Mouse (Mus musculus): ENCODE data around the gene Oit1.

Oit1 gene

GRCm38 (mm10) chr14:8335947-8336346 is 42.6 kb downstream of the Oit1 start:
- DNase-seq (ENCODE audit: low read depth, low spot score), result no peak

- peak; percentile 70 for DNase-seq (ENCODE audit: low read depth, low spot score)
These were observed 44.0 kb downstream of the Oit1 start for GRCm38 (mm10) chr14:8334511-8334910.

DNA sequence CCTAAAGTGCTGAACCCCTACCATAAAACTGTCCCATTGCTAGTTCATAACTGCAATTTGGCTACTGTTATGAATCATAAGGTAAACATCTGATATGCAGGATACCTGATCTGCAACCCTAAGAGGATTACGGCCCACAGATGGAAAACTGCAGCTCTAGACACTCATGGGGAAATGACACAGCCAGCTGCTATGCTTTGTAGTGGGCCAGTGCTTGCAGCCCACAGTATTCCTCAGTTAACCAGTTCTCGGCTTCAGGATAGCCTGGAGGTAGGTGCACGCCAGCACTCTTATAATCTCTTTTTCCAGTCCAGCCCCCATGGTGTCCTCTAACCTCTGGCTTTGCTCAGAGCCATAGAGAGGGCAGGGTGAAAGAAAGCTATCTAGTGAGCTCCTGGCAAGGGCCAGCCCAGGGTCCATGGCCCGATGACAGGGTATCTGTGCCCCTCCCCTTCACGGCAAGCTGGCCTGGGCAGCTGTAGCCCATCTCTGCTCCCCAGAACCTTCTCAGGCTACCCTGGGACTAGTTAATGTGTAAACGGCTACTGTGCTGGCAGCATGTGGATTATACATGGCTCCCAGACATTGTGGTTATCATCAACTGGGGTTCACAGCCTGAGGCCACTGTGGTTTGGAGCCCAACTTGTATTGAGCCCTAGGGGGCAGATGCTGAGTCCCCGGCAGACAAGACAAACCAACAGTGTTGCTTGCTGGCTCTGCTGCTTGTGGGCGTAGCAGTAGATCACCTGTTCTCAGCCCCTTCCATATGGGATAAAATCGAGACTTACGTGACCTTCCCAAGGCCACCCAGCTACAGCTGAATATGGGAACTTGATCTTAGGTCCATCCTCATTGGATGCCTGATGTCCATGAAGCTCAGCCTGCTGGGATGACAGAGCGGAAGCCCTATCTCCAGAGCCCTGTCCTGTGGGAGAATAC is 46.0 kb downstream of the Oit1 start:
- no peak for DNase-seq (ENCODE audit: low read depth, low spot score)

DNA sequence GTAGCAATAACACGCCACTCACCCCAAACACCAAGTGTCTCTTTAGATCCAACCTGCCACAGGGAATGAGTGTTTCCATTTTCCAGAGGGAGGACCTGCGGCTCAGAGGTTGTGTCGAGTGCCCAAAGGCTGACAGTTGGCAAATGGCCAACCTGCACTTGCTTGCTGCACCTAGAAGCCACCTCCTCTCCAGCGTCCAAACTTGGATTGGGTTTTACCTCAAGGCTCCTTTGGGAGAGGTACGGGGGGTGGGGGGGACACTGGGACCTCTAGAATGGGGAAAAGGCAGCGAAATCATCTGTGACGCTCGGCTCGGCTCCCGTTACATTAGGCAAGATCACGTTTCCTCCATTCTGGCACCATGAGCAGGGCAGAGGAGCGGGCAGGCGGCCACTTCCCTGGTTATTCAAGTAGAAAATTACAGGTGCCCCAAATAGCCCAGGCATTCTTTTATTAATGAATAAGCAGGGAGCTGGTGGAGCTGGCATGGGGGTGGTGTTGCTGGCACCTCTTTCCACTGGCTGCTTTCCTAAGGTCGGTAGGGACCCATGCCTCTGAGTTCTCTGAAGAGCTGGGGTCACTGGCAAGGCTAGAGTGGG is 47.1 kb downstream of the Oit1 start:
- peak; percentile 92 for DNase-seq (ENCODE audit: low read depth, low spot score)

- no peak for DNase-seq (ENCODE audit: low read depth, low spot score)
These were observed 48.2 kb downstream of the Oit1 start for GRCm38 (mm10) chr14:8330390-8330789.

- DNase-seq (ENCODE audit: low read depth, low spot score), result peak; percentile 69
These were observed 49.0 kb downstream of the Oit1 start for GRCm38 (mm10) chr14:8329552-8329951.

DNA sequence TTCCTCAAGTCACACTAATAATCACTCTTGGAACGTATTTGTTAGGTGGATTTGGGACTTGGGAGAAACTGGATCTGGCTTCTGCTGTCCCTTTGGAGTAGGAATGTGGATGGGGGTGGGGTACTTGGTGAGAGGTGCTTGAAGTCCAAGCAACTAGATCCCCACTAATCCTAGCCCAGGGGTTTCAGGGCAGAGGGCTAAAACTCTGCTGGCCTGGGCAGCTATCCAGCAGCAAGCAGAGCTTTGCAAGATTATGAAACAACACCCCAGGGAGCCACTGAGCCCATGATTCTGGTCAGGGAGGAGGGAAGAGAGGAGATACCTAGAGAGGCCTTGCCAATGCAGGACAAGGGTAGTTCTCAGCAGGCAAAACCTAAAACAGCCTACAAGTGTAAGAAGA is 51.2 kb downstream of the Oit1 start:
- no peak for DNase-seq (ENCODE audit: low read depth, low spot score)

DNA sequence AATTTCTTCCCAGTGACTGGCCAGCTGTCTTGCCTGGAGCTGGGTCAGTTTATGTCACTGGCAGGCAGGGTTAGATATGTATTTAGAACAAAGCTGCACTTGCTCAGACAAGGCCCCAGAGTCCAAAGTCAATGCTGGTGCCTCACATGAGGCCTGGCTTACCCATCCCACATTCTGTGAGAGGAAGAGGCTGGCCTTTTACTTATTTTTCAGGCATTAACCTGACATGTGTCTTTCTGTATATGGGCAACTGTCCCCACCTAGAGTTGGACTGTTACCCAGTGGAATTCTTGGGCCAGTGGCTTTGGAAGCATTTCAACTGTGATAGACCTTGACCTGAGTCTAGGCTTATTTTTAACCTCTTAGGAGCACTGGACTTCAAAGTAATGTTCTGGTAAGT is 51.6 kb downstream of the Oit1 start:
- no peak for DNase-seq (ENCODE audit: low read depth, low spot score)

GRCm38 (mm10) chr14:8325746-8326145 is 52.8 kb downstream of the Oit1 start:
- no peak for DNase-seq (ENCODE audit: low read depth, low spot score)

DNA sequence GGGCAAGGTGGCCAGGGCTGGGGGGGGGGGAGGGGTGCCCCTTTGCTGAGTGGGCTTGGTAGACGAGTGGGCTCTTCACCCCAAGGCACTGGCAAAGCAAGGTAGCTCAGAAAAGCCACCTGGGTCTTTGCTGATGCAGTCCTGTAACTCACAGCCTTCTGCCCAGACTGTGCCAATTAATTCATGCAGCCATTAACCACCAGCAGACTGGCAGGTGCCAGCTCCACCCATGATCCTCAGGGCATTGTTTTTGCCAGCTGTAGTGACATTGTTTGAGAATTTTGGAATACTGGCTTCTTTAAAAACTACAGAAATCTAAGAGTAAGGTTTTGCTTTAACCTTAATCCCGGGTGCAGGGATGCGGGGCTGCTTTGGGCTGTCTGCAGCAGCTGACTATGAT is 58.0 kb downstream of the Oit1 start:
- DNase-seq (ENCODE audit: low read depth, low spot score), result no peak

DNA sequence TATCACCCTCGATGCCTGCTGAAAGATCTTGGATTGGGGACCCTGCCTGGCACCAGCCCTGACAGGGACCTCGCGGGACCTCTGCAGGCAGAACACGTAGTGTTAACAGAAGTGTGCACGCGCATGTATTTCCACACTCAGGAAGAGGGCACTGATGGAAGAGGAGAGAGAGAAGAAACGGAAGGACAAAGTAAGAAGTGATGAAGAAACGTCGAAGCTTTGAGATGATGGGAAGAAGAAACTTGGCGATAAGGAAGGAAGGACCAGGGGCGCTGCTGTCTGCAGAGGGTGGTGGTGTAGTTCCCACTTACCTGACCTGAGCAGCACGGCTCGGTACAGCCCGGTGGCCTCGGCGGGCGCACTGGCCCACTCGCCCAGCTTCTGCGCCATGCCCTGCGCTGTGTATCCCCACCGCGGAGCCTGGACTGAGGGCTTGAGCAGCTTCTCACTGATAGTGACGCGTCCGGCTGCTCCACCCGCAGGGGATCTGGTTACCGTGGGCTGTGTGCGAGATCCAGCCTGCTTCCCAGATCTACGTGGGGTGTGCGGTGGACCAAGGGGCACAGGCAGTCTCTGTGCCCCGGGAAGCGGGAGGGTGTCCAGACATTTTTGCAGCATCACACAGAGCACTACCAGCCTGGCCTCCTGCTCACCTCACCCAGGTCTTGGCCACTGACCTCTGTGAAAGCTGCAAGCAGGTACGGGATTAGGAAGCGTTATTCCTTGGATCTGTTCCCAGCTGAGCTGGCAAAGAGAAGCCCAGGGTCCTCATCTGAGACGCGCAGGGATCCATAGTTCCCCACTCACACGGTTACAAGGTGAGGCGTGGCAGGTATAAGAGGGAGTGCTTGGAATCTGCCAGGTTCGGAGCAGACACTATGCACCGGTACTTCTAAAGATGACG is 61.1 kb downstream of the Oit1 start, which contains the start of gene Fam107a:
Fam107a (minus strand) TSS at position 830 of the 904 bp plus-strand sequence.
- no peak for DNase-seq (ENCODE audit: low read depth, low spot score)

DNA sequence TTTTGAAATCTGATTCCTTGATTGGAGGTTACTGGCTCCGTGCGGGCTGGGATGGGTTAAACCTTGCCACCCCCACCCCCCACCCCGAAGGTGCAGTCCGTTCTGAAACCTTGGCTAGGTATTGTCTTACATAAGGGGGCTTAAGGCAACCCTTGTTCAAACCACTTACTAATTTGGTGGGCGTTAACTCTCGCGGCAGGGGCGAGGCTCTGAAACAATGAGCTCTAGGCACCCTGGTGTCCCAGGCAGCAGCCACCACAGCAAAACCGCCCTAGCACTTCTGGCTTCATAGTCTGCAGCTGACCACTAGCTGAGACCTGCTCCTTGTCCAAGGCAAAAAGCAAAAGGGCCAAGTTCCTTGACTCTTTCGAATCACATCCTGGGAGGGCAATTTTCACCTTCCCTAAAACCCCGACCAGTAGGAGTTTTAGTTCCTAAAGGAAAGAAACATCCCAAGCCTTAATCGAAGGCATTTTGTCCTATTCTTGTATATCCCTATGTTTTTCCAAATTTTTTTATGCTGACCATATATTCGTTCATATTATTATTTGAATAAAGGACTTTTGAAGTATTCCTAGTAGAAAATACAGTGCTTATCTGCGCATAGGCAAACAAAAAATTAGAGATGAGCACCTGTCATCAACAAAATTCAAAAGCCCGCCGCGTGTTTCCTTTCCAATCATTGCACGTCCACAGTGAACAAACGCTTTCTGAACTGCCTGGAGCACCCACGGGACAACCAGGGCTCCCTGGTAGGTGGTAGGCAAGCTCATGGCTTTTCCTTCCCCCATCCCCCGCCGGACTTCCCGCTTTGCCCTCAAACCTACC is 62.0 kb downstream of the Oit1 start:
- no peak for DNase-seq (ENCODE audit: low read depth, low spot score)

DNA sequence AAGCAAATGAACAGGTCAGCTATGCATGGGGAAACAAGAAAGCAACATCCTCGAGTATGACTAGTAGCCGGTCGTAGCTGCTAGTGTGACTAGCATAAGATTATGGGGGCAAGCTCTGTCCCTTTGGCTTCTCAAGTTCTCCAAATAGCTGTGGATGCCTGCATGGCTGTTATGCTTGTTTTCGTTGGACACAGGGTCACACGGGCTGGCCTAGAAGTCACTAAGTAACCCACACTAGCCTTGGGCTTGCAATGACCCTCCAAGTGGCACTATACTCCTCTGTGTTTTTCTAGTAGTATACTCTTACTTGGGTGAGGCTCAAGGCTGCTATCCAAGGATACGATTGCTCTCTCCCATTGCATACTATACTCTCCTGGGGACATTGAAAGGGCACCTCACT is 63.4 kb downstream of the Oit1 start:
- DNase-seq (ENCODE audit: low read depth, low spot score), result no peak

DNA sequence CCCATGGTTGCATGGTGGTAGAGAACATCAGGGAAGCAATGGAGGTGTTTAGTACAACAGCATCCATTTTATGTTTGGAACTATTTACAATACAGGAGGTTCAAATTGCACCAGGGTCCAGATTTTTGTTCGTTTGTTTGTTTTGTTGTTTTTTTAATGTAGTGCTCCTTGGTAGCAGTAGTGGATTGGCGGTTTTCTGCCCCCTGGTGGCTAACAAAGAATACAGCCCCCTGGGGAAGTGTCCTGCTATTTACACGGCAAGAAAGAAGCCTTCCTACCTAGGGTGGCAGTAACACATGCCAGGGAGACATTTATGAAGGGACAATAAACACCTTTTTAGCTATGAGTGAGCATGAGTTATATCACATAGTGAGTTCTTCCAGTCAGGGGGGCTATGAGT is 64.0 kb downstream of the Oit1 start:
- DNase-seq (ENCODE audit: low read depth, low spot score), result peak; percentile 46

DNA sequence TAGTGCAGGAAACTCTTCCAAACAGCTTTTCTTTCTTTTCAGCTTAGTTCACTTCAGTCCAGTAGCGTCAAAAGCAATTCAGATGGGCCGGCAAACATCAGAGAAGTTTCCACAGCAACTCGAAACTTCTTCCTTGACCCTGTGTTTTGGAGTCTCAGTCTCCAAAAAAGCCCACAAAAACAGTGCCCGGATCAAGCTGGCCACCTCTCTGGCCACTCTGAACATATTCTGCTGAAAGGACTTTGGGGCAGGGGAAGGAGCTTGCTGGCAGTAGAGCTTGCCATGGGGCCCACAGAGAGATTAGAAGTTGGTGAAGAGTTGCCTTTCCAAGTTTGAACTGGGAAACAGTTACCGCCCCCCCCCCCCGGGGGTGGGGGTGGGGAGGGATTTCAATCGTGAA is 64.7 kb downstream of the Oit1 start:
- no peak for DNase-seq (ENCODE audit: low read depth, low spot score)

- peak; percentile 50 for DNase-seq (ENCODE audit: low read depth, low spot score)
These were observed 68.9 kb downstream of the Oit1 start for GRCm38 (mm10) chr14:8309621-8310141.

GRCm38 (mm10) chr14:8308650-8309049 is 69.9 kb downstream of the Oit1 start:
- DNase-seq (ENCODE audit: low read depth, low spot score), result peak; percentile 62

DNA sequence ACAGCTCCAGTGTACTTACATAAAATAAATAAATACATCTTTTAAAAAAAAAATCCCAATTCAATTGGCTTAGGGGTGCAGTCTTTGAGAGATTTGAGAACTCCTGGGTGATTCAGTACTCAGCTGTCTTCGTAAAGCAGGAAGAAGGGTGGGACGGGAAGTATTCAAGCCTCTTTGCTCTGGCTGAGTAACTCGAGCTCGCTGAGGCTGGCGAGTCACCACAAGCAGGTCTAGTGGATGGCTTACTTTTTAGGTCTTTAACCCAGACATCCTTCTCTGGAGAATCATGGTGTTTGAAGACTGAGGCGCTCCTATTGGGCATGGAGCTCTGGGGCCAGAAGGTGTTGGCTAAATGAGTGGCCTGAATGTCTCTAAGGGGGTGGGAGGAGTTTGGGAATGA is 71.7 kb downstream of the Oit1 start:
- no peak for DNase-seq (ENCODE audit: low read depth, low spot score)

GRCm38 (mm10) chr14:8305014-8305413 is 73.5 kb downstream of the Oit1 start:
- DNase-seq (ENCODE audit: low read depth, low spot score), result peak; percentile 62

GRCm38 (mm10) chr14:8304082-8304481 is 74.5 kb downstream of the Oit1 start:
- DNase-seq (ENCODE audit: low read depth, low spot score), result no peak

- no peak for DNase-seq (ENCODE audit: low read depth, low spot score)
These were observed 75.9 kb downstream of the Oit1 start for GRCm38 (mm10) chr14:8302687-8303086.
